Mouse (Mus musculus) embryonic facial prominence, embryonic 15.5 days (tissue): ENCODE measurements around the gene Nkd2. TPM values are rescaled to one million over a fixed set of nuclear protein-coding genes. Genes with fewer than 3 reads are reported as not detected.

Source experiments
- ATAC-seq: fragments of 200-750 bp; cut with Nextera tagmentation; 2 replicates; pipeline ENCODE4 v1.8.0; 2017; ENCODE audit warnings: low read depth, moderate TSS enrichment; ENCODE audit not compliant: insufficient number of reproducible peaks, low FRiP score, low TSS enrichment
- H3K27ac ChIP-seq: fragments of 300-500 bp; sonication (generic); replicated peaks from 2 replicates; pipeline ENCODE4 v1.5.1; 2015; ENCODE audit warnings: mild to moderate bottlenecking, inconsistent platforms
- H3K27me3 ChIP-seq: fragments of 300-500 bp; sonication (generic); 2 replicates; pipeline ENCODE4 v1.6.1; 2015; ENCODE audit warnings: inconsistent platforms
- H3K36me3 ChIP-seq: fragments of 300-500 bp; sonication (generic); 2 replicates; pipeline ENCODE4 v1.6.1; 2015; ENCODE audit warnings: mild to moderate bottlenecking, inconsistent platforms
- H3K4me1 ChIP-seq: fragments of 300-500 bp; sonication (generic); 2 replicates; pipeline ENCODE4 v1.6.1; 2015; ENCODE audit warnings: inconsistent platforms
- H3K4me2 ChIP-seq: fragments of 300-500 bp; sonication (generic); replicated peaks from 2 replicates; pipeline ENCODE4 v1.6.1; 2015; ENCODE audit warnings: mild to moderate bottlenecking, inconsistent platforms
- H3K4me3 ChIP-seq: fragments of 300-500 bp; sonication (generic); replicated peaks from 2 replicates; pipeline ENCODE4 v1.5.1; 2015; ENCODE audit warnings: mild to moderate bottlenecking, inconsistent platforms
- H3K9ac ChIP-seq: fragments of 300-500 bp; sonication (generic); 2 replicates; pipeline ENCODE4 v1.6.1; 2015; ENCODE audit warnings: inconsistent platforms
- H3K9me3 ChIP-seq: fragments of 300-500 bp; sonication (generic); replicated peaks from 2 replicates; pipeline ENCODE4 v1.6.1; 2016; ENCODE audit warnings: inconsistent platforms
- WGBS: fragments of 180-500 bp; shearing (Covaris S2); methylation state at CpG from one replicate; pipeline ENCODE4 v1.1.7; 2015; 5-methylcytosine and 5-hydroxymethylcytosine counted together
- polyA plus RNA-seq: library from polyadenylated mRNA; unstranded; fragments of >200 nt; fragmentation: Nextera tagmentation; extraction: Ambion mirVana; gene quantifications from 2 replicates; pipeline ENCODE4 v1.2.1, GENCODE M21; 2015

Nkd2 gene
- polyA plus RNA-seq, 1 experiment from 2014 or later: 40.2 TPM

DNA sequence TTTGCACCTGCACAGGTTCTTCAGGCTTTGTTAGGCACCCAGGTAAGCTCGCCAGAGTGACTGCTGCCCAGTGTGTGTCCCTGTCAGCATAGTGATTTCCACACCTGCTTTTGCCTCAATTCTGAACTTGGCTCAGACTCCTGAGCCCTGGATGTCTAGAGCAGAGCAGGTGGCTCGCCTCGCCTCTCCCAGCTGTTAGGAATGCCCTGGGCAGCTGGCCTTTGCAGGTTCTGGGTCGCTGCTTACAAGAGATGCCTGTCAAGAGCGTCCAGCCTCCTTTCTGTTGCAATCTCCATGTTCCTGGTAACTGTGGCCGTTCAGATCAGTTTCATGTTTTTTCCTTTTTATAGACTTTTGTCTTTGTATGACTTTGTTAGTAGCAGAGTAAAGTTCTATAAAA is 31.1 kb downstream of the Nkd2 start:
- no peak overlapping the region for H3K9ac ChIP-seq
- H3K36me3 ChIP-seq: peaks cover 60% of the 10 kb centered on the region
- H3K27ac ChIP-seq: no peak overlapping the region
- no peaks in the 10 kb centered on the region for H3K9me3 ChIP-seq
- ATAC-seq: no peak
- H3K27me3 ChIP-seq: no peaks in the 10 kb centered on the region
- no peaks in the 10 kb centered on the region for H3K4me1 ChIP-seq
- no peak overlapping the region for H3K4me2 ChIP-seq
- 72% methylated on average over 6 of the region's 6 CpGs for WGBS
- H3K4me3 ChIP-seq: no peak overlapping the region

DNA sequence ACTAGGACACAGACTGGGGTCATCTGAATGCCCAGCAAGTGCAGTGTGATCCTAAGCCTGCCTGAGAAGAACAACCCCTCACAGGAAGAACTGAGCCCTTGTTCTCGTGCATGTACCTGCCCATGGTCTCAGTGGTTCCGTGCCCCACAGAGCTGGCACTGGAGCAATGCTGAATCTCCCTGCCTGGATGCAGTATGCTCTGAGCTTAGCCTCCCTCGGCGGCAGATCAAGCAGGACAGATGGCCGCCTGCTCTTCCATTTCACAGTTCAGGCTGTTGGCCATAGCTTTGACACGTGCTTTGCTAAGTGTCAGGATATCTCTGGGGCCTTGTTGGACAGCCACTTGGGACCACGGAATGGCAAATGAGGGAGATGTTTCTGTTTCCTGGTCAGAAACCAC is 33.2 kb downstream of the Nkd2 start:
- Histone ChIP-seq H3K9me3 (no peaks in the 10 kb centered on the region), H3K36me3 (peaks cover 58% of the 10 kb centered on the region), H3K4me2 (no peak overlapping the region), H3K9ac (no peak overlapping the region), H3K4me1 (no peaks in the 10 kb centered on the region), H3K27ac (no peak overlapping the region), H3K4me3 (no peak overlapping the region), H3K27me3 (no peaks in the 10 kb centered on the region)
- ATAC-seq: no peak
- 92% methylated on average over 7 of the region's 7 CpGs for WGBS

GRCm38 (mm10) chr13:73812936-73813335 is 34.5 kb downstream of the Nkd2 start:
- no peaks in the 10 kb centered on the region for H3K9me3 ChIP-seq
- H3K27ac ChIP-seq: no peak overlapping the region
- no peak for ATAC-seq
- H3K4me2 ChIP-seq: no peak overlapping the region
- peaks cover 65% of the 10 kb centered on the region; the same call in 1 of the 2 replicates for H3K36me3 ChIP-seq
- H3K9ac ChIP-seq: no peak overlapping the region
- H3K4me1 ChIP-seq: no peaks in the 10 kb centered on the region
- H3K27me3 ChIP-seq: no peaks in the 10 kb centered on the region
- 87% methylated on average over 3 of the region's 3 CpGs for WGBS
- H3K4me3 ChIP-seq: no peak overlapping the region

DNA sequence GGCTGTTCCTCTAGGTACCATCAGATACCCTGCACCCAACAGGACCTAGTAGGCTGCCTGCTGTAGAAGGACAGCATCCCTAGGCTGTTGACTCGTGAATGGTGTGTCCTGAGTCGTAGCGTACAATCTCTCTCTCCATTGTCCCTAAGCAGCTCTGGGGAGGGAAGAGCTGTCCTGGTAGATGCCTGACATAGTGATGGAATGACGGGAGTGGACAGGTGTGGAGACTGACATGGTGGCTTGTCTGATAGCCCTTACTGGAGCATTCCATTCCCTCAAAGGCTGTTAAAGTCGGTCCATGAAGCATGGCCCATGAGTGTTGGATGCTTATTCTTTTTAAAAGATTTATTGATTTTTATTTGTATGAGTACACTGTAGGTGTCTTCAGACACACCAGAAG is 42.5 kb downstream of the Nkd2 start:
- no peak for ATAC-seq
- WGBS: 90% methylated on average over 5 of the region's 5 CpGs

GRCm38 (mm10) chr13:73803450-73804178 is 43.8 kb downstream of the Nkd2 start:
- WGBS: 86% methylated on average over 8 of the region's 8 CpGs
- peak; percentile 48; the same call in 1 of the 2 replicates for ATAC-seq
- H3K4me3 ChIP-seq: no peak overlapping the region
- H3K9ac ChIP-seq: no peak overlapping the region
- no peaks in the 10 kb centered on the region for H3K9me3 ChIP-seq
- no peaks in the 10 kb centered on the region for H3K4me1 ChIP-seq
- no peak overlapping the region for H3K27ac ChIP-seq
- H3K4me2 ChIP-seq: no peak overlapping the region
- no peaks in the 10 kb centered on the region for H3K27me3 ChIP-seq
- H3K36me3 ChIP-seq: peaks cover 45% of the 10 kb centered on the region

More for the DNA sequence above, 42.5 kb downstream of the Nkd2 start:
- H3K4me1 ChIP-seq: no peaks in the 10 kb centered on the region
- no peaks in the 10 kb centered on the region for H3K9me3 ChIP-seq
- no peak overlapping the region for H3K4me2 ChIP-seq
- H3K4me3 ChIP-seq: no peak overlapping the region
- H3K27me3 ChIP-seq: no peaks in the 10 kb centered on the region
- no peak overlapping the region for H3K9ac ChIP-seq
- H3K27ac ChIP-seq: no peak overlapping the region
- peaks cover 45% of the 10 kb centered on the region for H3K36me3 ChIP-seq

GRCm38 (mm10) chr13:73799110-73799509 is 48.3 kb downstream of the Nkd2 start:
- Histone ChIP-seq H3K27me3 (no peaks in the 10 kb centered on the region), H3K4me2 (no peak overlapping the region), H3K4me3 (no peak overlapping the region), H3K9me3 (no peaks in the 10 kb centered on the region), H3K27ac (no peak overlapping the region), H3K9ac (no peak overlapping the region), H3K36me3 (peaks cover 71% of the 10 kb centered on the region), H3K4me1 (no peaks in the 10 kb centered on the region)
- WGBS: 87% methylated on average over 5 of the region's 5 CpGs
- ATAC-seq: no peak

- no peaks in the 10 kb centered on the region for H3K4me1 ChIP-seq
These were observed 54.3 kb downstream of the Nkd2 start for GRCm38 (mm10) chr13:73793171-73793570.

DNA sequence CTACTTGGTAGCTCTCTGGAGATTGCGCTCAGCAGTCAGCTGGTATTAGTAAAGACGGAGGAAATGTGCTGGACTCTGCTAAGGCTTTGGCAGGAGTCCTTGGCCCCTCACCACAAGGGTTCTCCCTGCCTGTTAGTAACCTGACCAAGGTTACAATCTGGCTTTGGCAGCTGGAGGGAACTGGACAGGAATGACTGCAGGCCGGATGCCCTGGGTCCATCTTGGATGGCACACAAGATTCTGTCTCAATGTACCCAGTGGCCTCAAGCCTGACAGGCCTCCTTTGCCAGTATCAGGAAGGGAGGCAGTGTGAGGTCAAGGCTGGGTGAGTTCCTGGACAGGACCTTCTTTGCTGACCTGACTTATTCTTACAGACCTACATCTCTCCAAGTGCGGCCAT is 55.3 kb downstream of the Nkd2 start:
- 89% methylated on average over 4 of the region's 4 CpGs for WGBS
- ATAC-seq: no peak
- Histone ChIP-seq H3K4me2 (no peak overlapping the region), H3K27me3 (no peaks in the 10 kb centered on the region), H3K9ac (no peak overlapping the region), H3K4me1 (no peaks in the 10 kb centered on the region), H3K9me3 (no peaks in the 10 kb centered on the region), H3K27ac (no peak overlapping the region), H3K36me3 (peaks cover 68% of the 10 kb centered on the region), H3K4me3 (no peak overlapping the region)

More at GRCm38 (mm10) chr13:73793171-73793570, 54.3 kb downstream of the Nkd2 start:
- H3K36me3 ChIP-seq: peaks cover 70% of the 10 kb centered on the region
- H3K9me3 ChIP-seq: no peaks in the 10 kb centered on the region
- WGBS: 82% methylated on average over 5 of the region's 5 CpGs
- H3K4me2 ChIP-seq: no peak overlapping the region
- H3K9ac ChIP-seq: no peak overlapping the region
- H3K27ac ChIP-seq: no peak overlapping the region
- H3K4me3 ChIP-seq: no peak overlapping the region
- no peak for ATAC-seq
- H3K27me3 ChIP-seq: no peaks in the 10 kb centered on the region

DNA sequence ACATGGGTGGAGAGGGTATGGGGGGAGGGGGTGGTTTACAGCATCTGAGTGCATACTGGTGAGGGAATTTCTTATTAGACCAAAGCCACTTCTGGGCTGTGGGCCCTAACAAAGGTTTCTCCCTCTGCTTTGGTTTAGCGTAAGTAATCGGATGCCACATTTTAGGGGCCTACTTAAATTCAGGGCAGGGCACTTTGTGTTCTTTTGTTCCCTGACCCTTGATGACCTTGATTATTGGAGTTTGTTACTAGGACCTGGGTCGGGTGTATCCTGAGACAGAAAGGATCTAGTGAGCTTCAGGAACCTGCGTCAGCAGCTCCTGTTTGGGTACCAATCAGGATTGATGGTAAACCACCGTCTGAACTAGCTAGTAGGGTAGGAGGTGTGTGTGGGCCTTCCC is 64.9 kb downstream of the Nkd2 start:
- no peaks in the 10 kb centered on the region for H3K9me3 ChIP-seq
- no peak overlapping the region for H3K27ac ChIP-seq
- H3K4me2 ChIP-seq: no peak overlapping the region
- H3K27me3 ChIP-seq: no peaks in the 10 kb centered on the region
- H3K4me3 ChIP-seq: no peak overlapping the region
- no peak overlapping the region for H3K9ac ChIP-seq
- H3K36me3 ChIP-seq: peaks cover 20% of the 10 kb centered on the region
- WGBS: 54% methylated on average over 5 of the region's 5 CpGs
- H3K4me1 ChIP-seq: no peaks in the 10 kb centered on the region
- no peak for ATAC-seq

GRCm38 (mm10) chr13:73777578-73777977 is 69.9 kb downstream of the Nkd2 start:
- ATAC-seq: no peak
- no peak overlapping the region for H3K4me2 ChIP-seq

GRCm38 (mm10) chr13:73775786-73776185 is 71.6 kb downstream of the Nkd2 start:
- H3K36me3 ChIP-seq: no peaks in the 10 kb centered on the region
- H3K4me3 ChIP-seq: no peak overlapping the region
- no peak for ATAC-seq
- 81% methylated on average over 4 of the region's 4 CpGs for WGBS
- peaks cover 30% of the 10 kb centered on the region for H3K4me1 ChIP-seq
- H3K9me3 ChIP-seq: no peaks in the 10 kb centered on the region
- no peaks in the 10 kb centered on the region for H3K27me3 ChIP-seq
- no peak overlapping the region for H3K4me2 ChIP-seq
- H3K27ac ChIP-seq: no peak overlapping the region
- no peak overlapping the region for H3K9ac ChIP-seq

More at GRCm38 (mm10) chr13:73777578-73777977, 69.9 kb downstream of the Nkd2 start:
- Histone ChIP-seq H3K27me3 (no peaks in the 10 kb centered on the region), H3K4me3 (no peak overlapping the region), H3K9me3 (no peaks in the 10 kb centered on the region), H3K4me1 (peaks cover 15% of the 10 kb centered on the region), H3K9ac (no peak overlapping the region), H3K27ac (no peak overlapping the region), H3K36me3 (no peaks in the 10 kb centered on the region)
- 79% methylated on average over 3 of the region's 3 CpGs for WGBS
